Mouse (Mus musculus): Measurements from ENCODE around the gene Vsig8.

The Vsig8 gene

GRCm38 (mm10) chr1:172528701-172529100 lies 27.0 kb upstream of the Vsig8 start:
- DNase-seq (ENCODE audit: low spot score in 2 of 2): peak; percentile 81 to 87

GRCm38 (mm10) chr1:172530544-172531220 lies 25.1 kb upstream of the Vsig8 start:
- DNase-seq (ENCODE audit: low spot score in 2 of 2): no peak

- no peak for DNase-seq (ENCODE audit: low spot score in 2 of 2)
Measured at GRCm38 (mm10) chr1:172532551-172532950, 23.2 kb upstream of the Vsig8 start.

- DNase-seq (ENCODE audit: low spot score in 2 of 2): no peak
Measured at GRCm38 (mm10) chr1:172535116-172535515, 20.6 kb upstream of the Vsig8 start.

- DNase-seq (ENCODE audit: low spot score in 2 of 2): no peak
Measured at GRCm38 (mm10) chr1:172539827-172540226, 15.9 kb upstream of the Vsig8 start.

- DNase-seq (ENCODE audit: low spot score in 2 of 2): no peak
Measured at GRCm38 (mm10) chr1:172540283-172540820, 15.4 kb upstream of the Vsig8 start.

GRCm38 (mm10) chr1:172546062-172546461 lies 9.7 kb upstream of the Vsig8 start:
- no peak for DNase-seq (ENCODE audit: low spot score in 2 of 2)

- DNase-seq (ENCODE audit: low spot score in 2 of 2): no peak
Measured at GRCm38 (mm10) chr1:172548501-172548900, 7.2 kb upstream of the Vsig8 start.

GRCm38 (mm10) chr1:172549314-172549713 lies 6.4 kb upstream of the Vsig8 start:
- DNase-seq (ENCODE audit: low spot score in 2 of 2): no peak

- DNase-seq (ENCODE audit: low spot score in 2 of 2): no peak
Measured at GRCm38 (mm10) chr1:172549717-172550116, 6.0 kb upstream of the Vsig8 start.

GRCm38 (mm10) chr1:172550551-172550951 lies 5.2 kb upstream of the Vsig8 start:
- DNase-seq (ENCODE audit: low spot score in 2 of 2): peak; percentile 38 to 60

GRCm38 (mm10) chr1:172551009-172551408 lies 4.7 kb upstream of the Vsig8 start:
- DNase-seq (ENCODE audit: low spot score in 2 of 2): no peak

- no peak for DNase-seq (ENCODE audit: low spot score in 2 of 2)
Measured at GRCm38 (mm10) chr1:172552623-172553022, 3.1 kb upstream of the Vsig8 start.

GRCm38 (mm10) chr1:172562641-172563464 lies 7.1 kb downstream of the Vsig8 start:
- DNase-seq (ENCODE audit: low spot score in 2 of 2): peak; percentile 64 to 65

- DNase-seq (ENCODE audit: low spot score in 2 of 2): no peak
Measured at GRCm38 (mm10) chr1:172563465-172563828, 7.7 kb downstream of the Vsig8 start.

- no peak for DNase-seq (ENCODE audit: low spot score in 2 of 2)
Measured at GRCm38 (mm10) chr1:172566131-172566530, 10.4 kb downstream of the Vsig8 start.

GRCm38 (mm10) chr1:172567758-172568157 lies 12.0 kb downstream of the Vsig8 start:
- no peak for DNase-seq (ENCODE audit: low spot score in 2 of 2)

GRCm38 (mm10) chr1:172580116-172580515 lies 24.4 kb downstream of the Vsig8 start:
- DNase-seq (ENCODE audit: low spot score in 2 of 2): no peak

- no peak for DNase-seq (ENCODE audit: low spot score in 2 of 2)
Measured at GRCm38 (mm10) chr1:172582436-172582835, 26.7 kb downstream of the Vsig8 start.

GRCm38 (mm10) chr1:172584271-172584670 lies 28.5 kb downstream of the Vsig8 start:
- no peak for DNase-seq (ENCODE audit: low spot score in 2 of 2)

GRCm38 (mm10) chr1:172585026-172585425 lies 29.3 kb downstream of the Vsig8 start:
- DNase-seq (ENCODE audit: low spot score in 2 of 2): no peak

GRCm38 (mm10) chr1:172585612-172586567 lies 30.2 kb downstream of the Vsig8 start:
- no peak for DNase-seq (ENCODE audit: low spot score in 2 of 2)
